Mouse (Mus musculus) E14TG2a.4 (cell line): ENCODE results near the gene Zbtb20.

Experiments used
- H3K27me3 ChIP-seq: 2 replicates; pipeline ENCODE4 v1.6.1; 2014; ENCODE audit warnings: low read length, control low read depth; ENCODE audit not compliant: insufficient read depth
- H3K36me3 ChIP-seq: 2 replicates; pipeline ENCODE4 v1.6.1; 2014; ENCODE audit warnings: low read length, control low read depth; ENCODE audit not compliant: insufficient read depth
- H3K4me1 ChIP-seq: replicated peaks from 2 replicates; pipeline ENCODE4 v1.6.1; 2014; ENCODE audit warnings: low read depth, low read length, control low read depth
- H3K4me3 ChIP-seq: replicated peaks from 2 replicates; pipeline ENCODE4 v1.5.1; 2014; ENCODE audit warnings: mild to moderate bottlenecking, low read length
- H3K9me3 ChIP-seq: 2 replicates; pipeline ENCODE4 v1.6.1; 2014; ENCODE audit warnings: low read length, control low read depth
- CTCF ChIP-seq: conservative IDR thresholded peaks from 2 replicates; pipeline ENCODE4 v1.5.1; 2014; ENCODE audit warnings: low read length
- NANOG ChIP-seq: IDR thresholded peaks from 2 replicates; pipeline ENCODE4 v1.6.1; 2014; ENCODE audit warnings: borderline replicate concordance, low read length, mixed read lengths
- POU5F1 ChIP-seq: IDR thresholded peaks from 2 replicates; pipeline ENCODE4 v1.6.1; 2014; ENCODE audit warnings: low read length, borderline replicate concordance

Gene Zbtb20

DNA sequence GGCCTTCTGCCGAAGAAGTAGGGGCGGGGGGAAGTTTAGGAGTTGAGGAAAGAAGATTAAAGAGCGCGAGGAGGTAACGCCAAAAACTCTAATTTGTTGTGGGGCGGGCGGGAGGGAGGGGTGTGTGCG lies at the start of gene Zbtb20:
TSS of gene Zbtb20 (plus strand) at position 30 of the 129 bp plus-strand sequence.
- H3K36me3 ChIP-seq = no peaks in the 10 kb centered on the region
- H3K4me1 ChIP-seq = peaks cover 35% of the 10 kb centered on the region
- no peaks in the 10 kb centered on the region for H3K27me3 ChIP-seq
- peak within 1 kb of the TSS; percentile 93 for H3K4me3 ChIP-seq
- H3K9me3 ChIP-seq = no peaks in the 10 kb centered on the region
- no peak for TF ChIP-seq CTCF
- TF ChIP-seq NANOG = no peak
- TF ChIP-seq POU5F1 = no peak

DNA sequence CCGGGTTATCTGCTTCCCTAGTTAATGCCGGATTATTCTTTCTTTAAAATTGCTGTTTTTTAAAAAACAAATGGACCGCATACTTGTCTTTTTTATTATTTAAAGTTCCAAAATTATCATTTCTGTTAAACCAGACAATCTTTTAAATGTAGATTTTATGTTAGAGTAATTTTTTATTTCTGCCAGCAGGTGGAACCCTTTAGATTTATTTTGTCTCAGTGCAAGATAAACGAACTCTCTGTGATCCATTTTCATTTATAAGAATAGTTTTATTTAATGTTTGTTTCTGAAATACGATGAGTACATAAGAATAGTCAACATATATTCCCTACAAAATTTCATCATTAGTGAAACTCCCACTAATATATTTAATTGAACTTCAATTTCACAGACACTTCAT lies 39.7 kb upstream of the Zbtb20 start:
- H3K4me1 ChIP-seq = no peaks in the 10 kb centered on the region

DNA sequence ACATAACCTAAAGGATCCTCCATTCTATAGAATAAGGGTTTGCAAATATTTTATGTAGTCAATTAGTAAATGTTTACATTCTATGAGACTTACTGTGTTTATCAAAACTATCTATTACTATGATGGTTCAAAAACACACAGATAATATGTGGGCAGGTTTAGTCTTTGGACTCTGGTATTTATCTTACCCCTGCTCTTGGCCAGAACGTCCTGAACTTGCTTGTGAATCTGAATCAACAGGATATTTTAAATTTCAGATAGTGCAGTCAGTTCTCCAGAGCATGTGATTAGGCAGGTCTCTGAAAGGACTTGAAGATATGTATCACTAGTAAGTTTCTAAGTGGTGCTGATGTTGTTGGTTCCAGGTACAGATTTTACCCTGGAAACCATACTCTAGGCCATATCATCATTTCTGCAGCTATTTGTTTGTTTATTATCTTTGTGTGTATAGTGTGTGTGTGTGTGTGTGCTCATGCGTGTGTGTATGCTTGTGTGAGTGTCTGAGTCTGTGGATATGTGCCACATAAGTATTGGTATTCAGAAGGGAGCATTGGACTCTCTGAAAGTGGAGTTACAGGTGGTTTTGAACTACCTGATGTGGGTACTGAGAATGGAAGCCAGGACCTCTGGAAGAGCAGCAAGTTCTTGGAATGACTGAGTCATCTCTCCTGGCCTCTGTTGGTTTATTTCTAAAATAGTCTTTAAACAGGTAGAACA lies 39.1 kb upstream of the Zbtb20 start:
- H3K4me3 ChIP-seq = no peak overlapping the region
- H3K9me3 ChIP-seq = peaks cover 14% of the 10 kb centered on the region
- H3K4me1 ChIP-seq = no peaks in the 10 kb centered on the region
- no peak for TF ChIP-seq NANOG
- H3K27me3 ChIP-seq = no peaks in the 10 kb centered on the region
- no peaks in the 10 kb centered on the region for H3K36me3 ChIP-seq

More for the DNA sequence above, 39.7 kb upstream of the Zbtb20 start:
- Histone ChIP-seq H3K27me3 (no peaks in the 10 kb centered on the region), H3K36me3 (no peaks in the 10 kb centered on the region), H3K9me3 (peaks cover 14% of the 10 kb centered on the region), H3K4me3 (no peak overlapping the region)
- TF ChIP-seq POU5F1 (no peak), NANOG (no peak), CTCF (no peak)

DNA sequence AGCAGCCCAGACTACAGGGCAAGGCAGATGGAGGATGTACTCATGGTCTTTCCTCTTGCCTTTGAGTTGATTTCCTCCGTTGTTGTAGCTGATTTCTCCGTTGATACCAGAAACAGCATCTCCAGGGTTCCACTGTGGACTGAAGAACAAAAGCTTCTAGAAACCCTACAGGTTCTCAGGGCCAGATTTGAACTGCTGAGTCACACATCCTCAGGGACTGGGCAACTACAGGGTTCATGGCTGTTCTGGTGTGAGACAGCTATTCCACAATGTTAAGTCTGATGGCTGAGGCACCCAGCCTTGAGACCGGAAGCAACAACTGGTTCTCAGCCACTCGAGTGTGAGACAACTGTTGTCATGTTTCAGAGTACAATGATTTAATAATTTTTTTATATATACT lies 37.5 kb upstream of the Zbtb20 start:
- no peaks in the 10 kb centered on the region for H3K4me1 ChIP-seq
- H3K9me3 ChIP-seq = peaks cover 14% of the 10 kb centered on the region
- no peak overlapping the region for H3K4me3 ChIP-seq
- H3K27me3 ChIP-seq = no peaks in the 10 kb centered on the region
- TF ChIP-seq POU5F1 (no peak), CTCF (no peak), NANOG (no peak)
- H3K36me3 ChIP-seq = no peaks in the 10 kb centered on the region

DNA sequence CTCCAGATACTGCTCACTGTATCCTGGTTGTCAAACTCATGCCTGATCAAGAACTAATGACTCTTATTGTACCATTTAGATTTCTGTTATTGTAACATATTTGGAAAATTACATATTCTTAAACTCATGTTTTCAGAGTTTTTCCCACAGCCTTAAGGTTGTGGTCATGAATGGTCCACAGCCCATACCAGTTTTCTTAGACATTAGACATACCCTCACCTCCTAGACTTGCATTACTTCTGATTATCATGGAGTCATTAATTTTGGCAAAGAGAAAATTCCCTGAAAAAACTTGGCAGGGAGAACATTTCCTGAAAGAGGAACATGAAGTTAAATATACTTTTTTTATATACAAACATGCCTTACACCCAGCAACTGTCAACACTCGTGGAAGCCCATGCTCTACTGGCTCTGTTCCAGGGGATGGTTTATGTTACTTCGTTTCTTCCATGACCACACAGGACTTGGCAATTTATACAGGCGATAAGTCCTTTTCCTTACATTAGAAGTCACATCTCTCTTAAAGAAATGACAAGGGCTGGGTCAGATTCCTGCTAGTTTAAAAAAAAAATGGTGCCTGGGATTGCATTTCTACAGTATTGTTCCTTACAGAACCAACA lies 18.0 kb upstream of the Zbtb20 start:
- no peaks in the 10 kb centered on the region for H3K36me3 ChIP-seq
- no peaks in the 10 kb centered on the region for H3K4me1 ChIP-seq
- TF ChIP-seq POU5F1 (no peak), CTCF (no peak), NANOG (no peak)
- H3K9me3 ChIP-seq = peaks cover 11% of the 10 kb centered on the region
- no peaks in the 10 kb centered on the region for H3K27me3 ChIP-seq
- no peak overlapping the region for H3K4me3 ChIP-seq

DNA sequence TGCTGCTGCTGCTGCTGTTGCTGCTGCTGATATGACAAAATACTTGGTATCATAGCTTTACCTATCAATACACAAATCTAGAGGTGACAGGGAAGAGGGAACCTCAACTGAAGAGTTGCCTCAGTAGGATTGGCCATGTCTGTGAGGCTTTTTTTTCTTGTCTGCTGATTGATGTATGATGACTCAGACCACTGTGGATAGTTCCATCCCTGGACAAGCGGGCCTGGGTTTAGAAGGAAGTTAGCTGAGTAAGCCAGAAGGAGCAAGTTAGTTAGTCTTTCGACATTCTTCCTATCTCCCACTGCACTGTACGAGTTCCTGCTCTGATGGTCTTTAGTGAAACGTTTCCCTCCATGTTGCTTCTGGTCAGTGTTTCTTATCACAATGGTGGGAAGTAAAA lies 16.4 kb upstream of the Zbtb20 start:
- TF ChIP-seq CTCF (no peak), NANOG (no peak), POU5F1 (no peak)
- Histone ChIP-seq H3K27me3 (no peaks in the 10 kb centered on the region), H3K9me3 (peaks cover 11% of the 10 kb centered on the region), H3K4me1 (no peaks in the 10 kb centered on the region), H3K4me3 (no peak overlapping the region), H3K36me3 (no peaks in the 10 kb centered on the region)

DNA sequence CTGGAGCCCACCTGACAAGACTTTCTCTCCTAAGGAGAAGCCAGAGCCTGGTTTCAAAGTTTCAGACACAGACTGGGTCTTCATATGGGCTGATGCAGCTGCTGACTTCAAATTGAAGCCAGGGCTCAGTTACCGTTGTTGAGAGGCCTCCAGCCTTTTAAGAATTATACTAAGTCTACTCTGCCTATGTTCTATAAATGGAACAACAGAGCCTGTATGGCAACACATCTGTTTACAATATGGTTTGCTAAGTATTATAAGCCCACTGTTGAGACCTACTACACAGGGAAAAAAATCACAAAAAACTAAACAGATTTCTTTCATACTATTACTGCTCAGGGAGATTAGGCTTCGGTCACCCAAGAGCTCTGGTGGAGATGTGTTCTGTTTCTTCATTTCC lies 12.4 kb upstream of the Zbtb20 start:
- TF ChIP-seq NANOG (no peak), CTCF (no peak), POU5F1 (no peak)
- H3K27me3 ChIP-seq = no peaks in the 10 kb centered on the region
- no peaks in the 10 kb centered on the region for H3K4me1 ChIP-seq
- H3K9me3 ChIP-seq = no peaks in the 10 kb centered on the region
- no peak overlapping the region for H3K4me3 ChIP-seq
- no peaks in the 10 kb centered on the region for H3K36me3 ChIP-seq

DNA sequence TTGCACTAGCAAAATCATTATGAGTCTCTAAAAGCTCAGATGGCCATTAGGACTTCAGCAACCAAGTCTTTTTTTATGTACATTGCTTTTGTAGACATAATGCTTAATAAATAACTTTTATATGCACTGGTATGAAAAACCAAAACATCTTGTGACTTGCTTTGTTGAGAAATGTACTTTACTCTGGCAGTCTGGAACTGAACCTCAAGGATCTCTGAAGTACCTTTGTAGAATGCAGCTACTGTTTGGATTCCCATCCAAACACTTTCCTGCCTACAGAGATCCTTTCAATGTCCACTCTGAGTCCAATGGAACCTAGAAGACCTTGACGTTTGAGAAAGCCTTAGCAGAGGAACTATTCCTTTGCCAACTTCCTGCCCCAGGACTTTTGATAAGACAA lies 9.6 kb upstream of the Zbtb20 start:
- TF ChIP-seq CTCF (no peak), POU5F1 (no peak), NANOG (no peak)
- Histone ChIP-seq H3K4me3 (no peak overlapping the region), H3K9me3 (no peaks in the 10 kb centered on the region), H3K27me3 (no peaks in the 10 kb centered on the region), H3K36me3 (no peaks in the 10 kb centered on the region), H3K4me1 (peaks cover 3% of the 10 kb centered on the region)

DNA sequence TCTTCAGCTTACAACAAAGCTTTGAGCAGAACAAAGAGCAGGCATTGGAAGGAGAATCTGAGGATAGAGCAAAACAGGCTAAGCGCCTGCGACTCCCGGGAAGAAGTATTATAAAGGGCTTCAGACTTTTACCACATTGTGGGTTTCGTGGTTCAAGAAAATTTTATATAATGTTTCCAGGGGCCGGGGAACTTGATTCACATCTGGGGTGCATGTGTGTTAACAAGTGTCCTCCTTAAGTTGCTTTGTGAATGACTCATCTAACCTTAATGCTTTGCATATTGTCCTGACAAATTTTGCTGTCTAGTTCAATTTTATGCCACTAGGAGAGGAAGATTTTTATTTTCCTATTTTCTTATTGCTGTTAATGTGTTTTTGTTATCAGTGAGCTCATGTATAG lies 3.6 kb upstream of the Zbtb20 start:
- Histone ChIP-seq H3K4me1 (peaks cover 25% of the 10 kb centered on the region), H3K4me3 (no peak overlapping the region), H3K9me3 (no peaks in the 10 kb centered on the region), H3K27me3 (no peaks in the 10 kb centered on the region), H3K36me3 (no peaks in the 10 kb centered on the region)
- no peak for TF ChIP-seq NANOG
- TF ChIP-seq POU5F1 = no peak
- TF ChIP-seq CTCF = no peak
